Mouse (Mus musculus) gonadal fat pad, adult 2 months (tissue): ENCODE measurements around the gene Mapk10. TPM values are rescaled to one million over a fixed set of nuclear protein-coding genes. Genes with fewer than 3 reads are reported as not detected.

Experiments
- DNase-seq: peaks from one replicate; pipeline ENCODE4 v3.0.0-alpha.2; 2012; ENCODE audit warnings: low read depth
- polyA plus RNA-seq: library from polyadenylated mRNA; depleted of rRNA; stranded (reverse); fragments of >200 nt; gene quantifications from 2 replicates; pipeline ENCODE4 v1.2.3, GENCODE M21; 2012

The Mapk10 gene
- polyA plus RNA-seq, 1 experiment: 0.99 TPM

GRCm38 (mm10) chr5:103050319-103050916 lies 160.7 kb downstream of the Mapk10 start:
- DNase-seq: no peak

DNA sequence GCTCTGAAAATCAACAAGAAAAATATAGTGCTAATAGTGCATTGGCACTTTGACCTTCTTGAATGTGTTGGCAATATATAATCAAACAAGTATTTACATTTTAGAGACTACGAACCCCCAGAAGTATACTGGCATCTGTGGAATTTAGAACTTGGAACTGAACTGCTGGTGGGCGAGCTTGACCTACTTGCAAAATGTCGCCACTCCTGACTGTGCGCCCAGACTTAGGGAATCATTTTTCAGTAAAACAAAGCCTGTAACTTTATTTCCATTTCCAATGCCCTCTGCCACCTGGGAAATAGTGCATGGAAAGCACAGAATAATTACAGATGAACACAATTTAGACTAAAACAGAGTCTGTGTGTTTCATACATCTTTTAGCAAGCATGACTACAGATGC lies 163.1 kb downstream of the Mapk10 start:
- DNase-seq: no peak

DNA sequence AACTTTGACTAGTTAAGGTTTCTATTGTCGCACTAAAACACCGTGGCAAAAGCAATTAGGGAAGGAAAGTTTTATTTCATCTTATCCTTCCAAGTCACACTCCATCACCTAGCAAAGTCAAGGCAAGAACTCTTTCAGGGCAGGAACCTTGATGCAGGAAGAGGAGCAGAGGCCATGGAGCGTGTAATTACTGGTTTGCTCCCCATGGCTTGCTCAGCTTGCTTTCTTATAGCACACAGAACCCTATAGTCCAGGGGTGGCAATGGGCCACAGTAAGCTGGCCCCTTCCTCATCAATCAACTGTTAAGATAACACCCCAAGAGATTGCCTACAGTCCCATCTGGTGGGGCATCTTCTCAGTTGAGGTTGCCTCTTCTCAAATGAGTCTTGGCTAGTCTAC lies 173.4 kb downstream of the Mapk10 start:
- no peak for DNase-seq

DNA sequence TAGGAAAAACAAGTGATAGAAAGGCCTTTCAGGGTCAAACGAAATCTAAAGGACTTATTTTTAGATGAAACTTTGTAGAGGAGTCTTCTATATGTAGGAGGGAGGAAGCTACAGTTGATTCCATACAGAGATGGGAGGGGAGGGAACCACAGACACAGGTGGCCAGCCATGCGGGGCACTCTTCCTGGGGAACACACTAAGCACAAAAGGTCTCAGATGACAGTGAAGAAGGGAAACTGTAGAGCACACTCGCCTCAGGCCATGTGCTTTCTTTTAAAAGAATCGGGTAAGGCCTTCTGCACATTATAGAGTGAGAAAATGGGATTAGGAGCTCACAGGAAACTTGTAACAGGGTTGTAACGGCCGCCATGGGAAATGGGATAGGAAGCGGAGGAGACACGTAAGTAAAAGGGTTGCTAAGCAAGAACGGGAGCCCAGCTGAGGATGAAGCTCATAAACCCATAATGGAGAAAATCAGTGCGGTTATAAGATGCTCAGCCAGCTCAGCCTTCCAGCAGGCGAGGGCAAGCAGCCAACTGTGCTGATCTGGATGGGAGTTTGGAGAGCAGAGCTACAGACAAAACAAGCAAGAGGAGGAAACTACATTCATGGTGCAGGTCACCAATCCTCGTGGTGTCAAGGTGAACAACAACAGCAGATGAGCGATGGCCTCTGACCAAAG lies 182.1 kb downstream of the Mapk10 start:
- DNase-seq: no peak

DNA sequence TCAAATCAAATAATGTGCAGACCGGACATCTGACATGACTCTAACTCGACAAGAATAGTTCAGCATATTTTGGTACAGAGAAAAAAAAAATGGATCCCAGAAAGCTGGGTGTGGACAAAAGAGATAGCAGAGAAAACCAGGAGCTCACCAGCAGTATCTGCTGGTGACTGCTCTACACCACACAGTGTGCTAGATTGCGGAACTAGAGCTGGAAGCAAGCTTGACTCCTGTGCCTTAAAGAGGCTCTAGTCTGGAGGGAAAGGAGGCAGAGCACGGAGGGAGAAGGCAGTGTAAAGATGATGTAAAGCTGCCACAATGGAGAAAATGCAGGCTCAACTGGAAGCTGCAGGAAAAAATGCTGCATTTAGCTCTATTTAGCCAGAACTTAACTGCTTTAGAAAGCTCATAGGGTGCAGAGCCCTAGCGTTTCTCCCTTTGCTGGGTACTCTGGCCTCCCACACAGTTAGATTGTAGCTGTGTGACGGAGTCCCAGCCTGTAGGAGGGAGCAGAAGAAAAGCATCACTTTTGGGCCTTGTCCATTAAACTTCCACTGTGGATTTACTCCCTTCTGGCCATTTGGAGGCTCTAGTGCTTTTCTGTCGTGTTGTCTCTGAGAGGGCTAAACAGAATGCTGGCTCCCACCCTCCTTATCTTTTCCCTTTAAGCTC lies 188.5 kb downstream of the Mapk10 start:
- DNase-seq: no peak

- DNase-seq: no peak
These were observed 189.7 kb downstream of the Mapk10 start for GRCm38 (mm10) chr5:103021479-103021878.

DNA sequence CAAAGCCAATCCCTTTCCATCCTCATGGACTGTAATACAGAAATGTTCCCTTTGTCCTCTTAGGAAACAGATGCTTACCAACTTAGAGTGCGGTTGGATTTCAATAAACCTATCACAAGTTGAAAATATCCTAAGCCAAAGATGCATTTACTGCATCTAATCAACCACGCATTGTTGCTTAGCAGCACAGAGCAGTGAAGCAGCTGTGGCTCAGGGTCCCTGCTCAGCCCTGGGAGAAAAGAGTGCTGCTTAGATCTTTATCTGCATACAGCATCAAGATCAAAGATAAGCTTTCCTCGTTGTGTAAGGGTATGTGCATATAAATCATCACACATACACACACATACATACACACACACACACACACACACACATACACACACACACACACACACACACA lies 190.2 kb downstream of the Mapk10 start:
- DNase-seq: no peak

GRCm38 (mm10) chr5:103020127-103020526 lies 191.0 kb downstream of the Mapk10 start:
- DNase-seq: no peak

DNA sequence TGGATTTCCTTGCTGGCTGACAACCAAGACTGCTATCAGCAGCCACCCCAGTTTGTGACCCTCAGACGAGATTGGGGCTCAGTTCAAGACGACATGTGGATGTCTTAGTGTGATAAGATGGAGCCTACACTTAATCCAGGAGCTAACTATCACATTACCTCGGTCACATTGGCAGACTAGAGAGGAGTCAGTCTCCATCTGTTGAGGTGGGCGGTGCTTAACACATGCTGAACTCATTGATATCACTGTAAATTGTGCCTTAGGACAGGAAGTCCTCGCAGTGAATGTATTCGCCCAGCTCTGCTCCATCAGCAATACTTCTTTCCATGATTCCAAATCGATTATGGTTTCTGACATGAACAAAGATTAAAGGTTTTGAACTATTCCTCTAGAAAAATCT lies 193.5 kb downstream of the Mapk10 start:
- DNase-seq: no peak

GRCm38 (mm10) chr5:103014309-103014708 lies 196.8 kb downstream of the Mapk10 start:
- no peak for DNase-seq

DNA sequence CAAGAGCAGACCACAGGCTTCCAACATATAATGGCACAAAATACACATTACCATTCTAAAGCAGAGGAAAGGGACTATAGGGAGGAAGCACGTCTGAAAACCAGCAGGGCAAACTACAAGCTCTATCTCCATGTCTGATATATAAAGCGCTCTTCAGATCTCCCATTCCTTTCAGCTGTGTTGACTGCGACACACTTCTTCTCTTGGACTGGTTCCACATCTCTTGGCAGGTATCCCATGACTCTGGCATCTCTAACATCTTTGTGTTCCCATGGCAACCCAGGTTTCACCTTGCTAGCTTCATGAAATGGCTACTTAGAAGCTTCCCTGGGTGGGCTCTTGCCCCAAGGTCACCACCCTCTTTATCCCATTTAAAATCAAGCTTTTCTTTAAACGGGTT lies 202.2 kb downstream of the Mapk10 start:
- DNase-seq: no peak

DNA sequence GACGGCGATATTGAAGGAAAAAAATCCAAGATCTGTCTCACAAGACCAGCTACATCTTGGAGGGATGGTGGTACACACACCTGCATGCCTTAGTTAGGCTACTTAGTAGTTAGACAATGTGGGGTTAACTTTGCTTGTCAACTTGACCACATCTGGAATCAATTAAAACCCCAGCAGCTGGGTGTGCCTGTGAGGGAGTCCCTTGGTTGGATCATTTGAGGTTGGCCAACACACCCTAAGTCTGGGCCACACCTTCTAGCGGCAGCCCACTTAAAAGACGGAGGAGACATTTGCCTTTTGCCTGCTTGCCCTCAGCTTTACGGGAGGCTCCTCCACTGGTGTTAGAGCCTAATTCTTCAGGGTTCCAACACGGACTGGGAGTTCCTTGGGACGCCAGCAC lies 209.0 kb downstream of the Mapk10 start:
- DNase-seq: no peak

DNA sequence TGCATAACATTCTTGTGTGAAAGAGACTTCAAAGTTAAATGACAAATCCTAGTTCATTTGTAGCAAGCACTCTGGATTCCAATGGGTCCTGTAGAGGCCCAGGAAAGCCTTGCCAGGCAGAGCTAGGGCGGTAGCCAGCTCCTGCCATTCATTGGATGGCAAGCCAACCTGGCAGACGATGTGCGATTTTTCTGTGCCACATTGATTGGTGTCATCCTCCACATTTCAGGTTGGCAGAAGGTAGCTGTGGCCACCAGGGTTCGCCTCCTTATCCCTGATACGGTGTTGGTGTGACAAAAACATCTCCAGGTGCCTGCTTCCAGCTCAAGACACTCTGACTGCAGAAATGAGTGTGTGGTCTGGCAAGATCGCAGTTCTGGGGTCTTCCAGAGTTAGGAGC lies 210.6 kb downstream of the Mapk10 start:
- DNase-seq: no peak

GRCm38 (mm10) chr5:102998524-102998923 lies 212.6 kb downstream of the Mapk10 start:
- DNase-seq: no peak

DNA sequence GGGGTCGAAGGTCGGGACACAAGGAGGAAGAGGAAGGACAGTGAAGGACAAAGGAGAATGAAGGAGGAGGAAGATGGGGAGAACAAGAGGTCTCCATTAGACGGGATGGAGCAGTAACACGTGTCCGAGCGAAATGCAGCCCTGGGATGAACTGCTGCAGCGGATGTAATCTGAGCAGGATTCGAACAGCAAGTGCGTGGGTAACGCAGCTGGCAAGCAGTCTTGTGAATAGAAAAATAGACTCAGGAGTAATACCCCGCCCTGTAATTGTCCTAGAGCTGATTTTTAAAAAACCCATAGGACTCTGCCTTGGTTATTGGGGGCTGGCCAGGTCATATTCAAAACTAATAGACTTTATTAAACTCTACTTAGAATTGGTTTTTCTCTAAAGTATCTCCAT lies 213.2 kb downstream of the Mapk10 start:
- DNase-seq: no peak

DNA sequence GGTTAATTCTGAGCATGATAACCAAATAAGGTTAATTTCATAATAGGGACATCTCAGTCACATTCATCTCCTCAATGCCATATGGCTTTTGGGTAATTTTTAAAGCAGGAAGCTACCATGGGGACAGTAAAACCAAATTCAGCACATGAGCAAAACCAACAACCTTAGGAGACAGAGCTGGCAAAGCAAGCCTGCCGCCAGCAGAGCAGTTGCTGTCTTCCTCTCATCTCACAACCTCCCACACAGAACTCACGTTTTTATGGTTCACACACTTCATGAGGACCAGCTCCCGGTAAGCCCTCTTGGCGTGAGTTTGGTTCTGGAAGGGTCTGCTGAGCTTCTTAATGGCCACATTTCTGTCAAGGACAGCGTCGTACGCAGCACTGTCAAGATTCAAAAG lies 214.8 kb downstream of the Mapk10 start:
- DNase-seq: no peak

GRCm38 (mm10) chr5:102995928-102996327 lies 215.2 kb downstream of the Mapk10 start:
- no peak for DNase-seq

- DNase-seq: no peak
These were observed 217.2 kb downstream of the Mapk10 start for GRCm38 (mm10) chr5:102993951-102994350.

GRCm38 (mm10) chr5:102991691-102992090 lies 219.4 kb downstream of the Mapk10 start:
- DNase-seq: no peak

- no peak for DNase-seq
These were observed 232.8 kb downstream of the Mapk10 start for GRCm38 (mm10) chr5:102978382-102978781.

DNA sequence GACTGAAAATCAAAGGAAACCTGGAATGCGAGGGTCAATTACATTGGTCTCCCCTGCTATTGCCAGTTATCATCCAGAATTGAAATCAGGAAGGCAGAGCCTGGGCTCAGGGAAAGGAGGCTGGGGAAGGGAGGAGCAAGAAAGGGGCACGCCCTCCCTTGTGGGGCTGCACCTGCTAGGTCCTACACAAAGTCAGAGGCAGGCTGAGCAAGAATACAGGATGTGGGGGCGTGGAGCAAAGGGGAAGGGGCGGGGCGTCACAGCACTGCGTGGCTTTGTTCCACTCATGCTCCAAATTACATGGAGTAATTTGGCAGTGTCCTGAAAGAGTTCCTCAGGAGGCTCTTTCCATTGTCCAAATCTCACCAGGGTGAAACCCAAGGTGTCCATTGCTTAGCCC lies 234.0 kb downstream of the Mapk10 start:
- no peak for DNase-seq

DNA sequence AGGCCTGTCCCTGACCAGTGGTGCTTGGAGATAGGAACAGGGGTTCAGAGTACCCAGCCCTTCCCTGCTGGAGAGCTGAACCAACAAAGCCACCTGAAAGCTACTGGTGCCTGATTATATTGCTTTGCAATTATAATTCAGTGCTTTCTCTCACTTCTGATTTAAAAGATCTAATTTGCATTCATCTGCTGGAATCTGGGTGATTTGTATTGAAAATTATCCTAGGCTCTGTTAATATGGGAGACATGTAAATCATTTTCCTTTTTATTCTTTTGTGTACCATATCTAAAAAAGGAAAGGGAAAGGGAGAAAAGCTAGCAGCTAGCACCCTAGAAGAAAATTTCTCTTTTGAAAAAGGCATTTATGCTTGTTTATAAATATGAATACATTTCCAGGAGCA lies 234.6 kb downstream of the Mapk10 start:
- no peak for DNase-seq

- DNase-seq: no peak
These were observed 236.7 kb downstream of the Mapk10 start for GRCm38 (mm10) chr5:102974400-102974799.
